Mouse (Mus musculus): ENCODE data around the gene Taf11.

Gene Taf11

GRCm38 (mm10) chr17:27909622-27910500 lies at the start of gene Taf11:
Taf11 (minus strand) TSS chr17:27909844.
- no peak for DNase-seq (ENCODE audit: low read depth, low spot score)

- DNase-seq (ENCODE audit: low read depth, low spot score) = no peak
Observed at GRCm38 (mm10) chr17:27957649-27958048, 48.0 kb upstream of the Taf11 start.

- no peak for DNase-seq (ENCODE audit: low read depth, low spot score)
Observed at GRCm38 (mm10) chr17:27954629-27955402, 45.2 kb upstream of the Taf11 start.

- no peak for DNase-seq (ENCODE audit: low read depth, low spot score)
Observed at GRCm38 (mm10) chr17:27953136-27953535, 43.5 kb upstream of the Taf11 start.

GRCm38 (mm10) chr17:27947155-27947554 lies 37.5 kb upstream of the Taf11 start:
- DNase-seq (ENCODE audit: low read depth, low spot score) = no peak

GRCm38 (mm10) chr17:27946371-27946770 lies 36.7 kb upstream of the Taf11 start:
- no peak for DNase-seq (ENCODE audit: low read depth, low spot score)

- no peak for DNase-seq (ENCODE audit: low read depth, low spot score)
Observed at GRCm38 (mm10) chr17:27945546-27946216, 36.0 kb upstream of the Taf11 start.

GRCm38 (mm10) chr17:27942131-27942530 lies 32.5 kb upstream of the Taf11 start:
- no peak for DNase-seq (ENCODE audit: low read depth, low spot score)

- no peak for DNase-seq (ENCODE audit: low read depth, low spot score)
Observed at GRCm38 (mm10) chr17:27941698-27942097, 32.1 kb upstream of the Taf11 start.

- DNase-seq (ENCODE audit: low read depth, low spot score) = no peak
Observed at GRCm38 (mm10) chr17:27941178-27941577, 31.5 kb upstream of the Taf11 start.

- no peak for DNase-seq (ENCODE audit: low read depth, low spot score)
Observed at GRCm38 (mm10) chr17:27940352-27940751, 30.7 kb upstream of the Taf11 start.

- no peak for DNase-seq (ENCODE audit: low read depth, low spot score)
Observed at GRCm38 (mm10) chr17:27939028-27939427, 29.4 kb upstream of the Taf11 start.

GRCm38 (mm10) chr17:27938121-27938754 lies 28.6 kb upstream of the Taf11 start:
- DNase-seq (ENCODE audit: low read depth, low spot score) = no peak

GRCm38 (mm10) chr17:27937054-27937615 lies 27.5 kb upstream of the Taf11 start:
- DNase-seq (ENCODE audit: low read depth, low spot score) = no peak

GRCm38 (mm10) chr17:27935091-27935490 lies 25.4 kb upstream of the Taf11 start:
- DNase-seq (ENCODE audit: low read depth, low spot score) = no peak

GRCm38 (mm10) chr17:27934136-27934910 lies 24.7 kb upstream of the Taf11 start:
- no peak for DNase-seq (ENCODE audit: low read depth, low spot score)

GRCm38 (mm10) chr17:27931826-27932225 lies 22.2 kb upstream of the Taf11 start:
- DNase-seq (ENCODE audit: low read depth, low spot score) = no peak

GRCm38 (mm10) chr17:27930291-27930690 lies 20.6 kb upstream of the Taf11 start:
- DNase-seq (ENCODE audit: low read depth, low spot score) = no peak

GRCm38 (mm10) chr17:27925504-27925903 lies 15.9 kb upstream of the Taf11 start:
- DNase-seq (ENCODE audit: low read depth, low spot score) = no peak

GRCm38 (mm10) chr17:27925054-27925453 lies 15.4 kb upstream of the Taf11 start:
- no peak for DNase-seq (ENCODE audit: low read depth, low spot score)

All from retina, adult 2 months (tissue).